Comparison of ENCODE assay signal across 12 mouse cellular contexts in the genomic region with DNA sequence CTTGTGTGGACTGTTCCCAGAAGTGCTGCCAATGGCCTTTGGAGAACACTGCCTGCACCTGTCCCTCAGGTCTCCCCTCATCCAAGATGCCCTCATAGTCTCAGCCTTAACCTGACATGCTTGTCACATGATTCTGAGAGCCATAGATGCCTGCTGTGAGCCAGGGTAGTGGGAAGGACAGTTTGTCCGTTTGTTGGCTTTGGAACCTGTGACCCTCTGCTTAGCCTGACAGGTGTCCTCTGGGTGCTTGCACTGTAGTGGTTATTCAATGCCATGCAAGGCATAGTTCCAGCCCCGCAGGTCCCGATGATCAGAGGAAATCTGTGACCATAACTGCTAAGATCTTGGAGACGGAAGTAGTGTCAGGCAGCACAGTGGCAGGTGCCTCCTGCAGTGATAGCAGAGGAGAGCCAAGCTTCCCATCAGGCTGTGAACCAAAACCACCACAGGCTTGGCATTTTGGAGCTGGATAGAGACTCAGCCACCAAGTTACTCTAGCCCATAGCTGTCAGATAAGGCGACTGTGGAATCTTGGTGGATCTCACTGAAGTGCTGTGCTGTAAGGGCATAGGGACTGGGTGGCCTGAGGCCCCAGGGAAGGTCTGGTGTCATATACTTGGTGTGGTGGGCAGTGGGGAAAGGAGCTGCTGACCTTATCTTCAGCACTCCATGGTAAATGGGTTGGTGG. TPM values are rescaled to one million over a fixed set of nuclear protein-coding genes. Genes with fewer than 3 reads are reported as not detected.
A peak's percentile ranks its signal among the peaks of the same experiment; 100 is the strongest.
DNase-seq lines count a peak whose midpoint lies in the region.
"Had no signal": no experiment of that assay in that cellular context is flagged by ENCODE, and none has a peak within 500 bp of the region (broad histone marks: within the 10 kb centered on the region; RNA-seq: fewer than 3 reads in every experiment).

A gene (plus strand): TSS at position 638 of the 688 bp plus-strand sequence.

- intact Hi-C loops in heart, postnatal 10 days (cut with DNase I) = no loop called here

- DNase-seq in adrenal gland, postnatal 4 days (ENCODE audit: low spot score in 2 of 2) = no peak
- DNase-seq in adrenal gland, postnatal 10 days = no peak
- DNase-seq in heart, adult 11 months = peak; percentile 86
- DNase-seq in heart, postnatal 10 days = no peak
- DNase-seq in brain, adult 2 months (ENCODE audit: low read depth, low spot score) = peak; percentile 76
- DNase-seq in cerebellum, postnatal 25 days = peak; percentile 66 to 70
- DNase-seq in spleen, adult 18-20 months = no peak
- DNase-seq: gastrocnemius, postnatal 10 days; liver; lung, postnatal 36 days; midbrain, embryonic 14.5 days; thymus, postnatal 14 days had no signal

RNA-seq across cellular contexts. Expression of the gene that starts here (rescaled TPM):
- 10 to 100 TPM; 13.8 to 13.9 TPM for total RNA-seq in adrenal gland, postnatal 4 days (2021)
- total RNA-seq in adrenal gland, postnatal 10 days (2021) = 1 to 10 TPM; 7.6 to 9.4 TPM
- total RNA-seq in heart, postnatal 10 days (2021) = 1 to 10 TPM; 2.0 to 2.1 TPM

Comparison
In these comparisons a context has a peak if more than half of its experiments do, and no peak if none do; other contexts are left out.
1. DNase-seq: peak in heart, adult 11 months (single experiment), brain, adult 2 months (single experiment) and cerebellum, postnatal 25 days (2 of 2); none in adrenal gland, postnatal 4 days (0 of 2), adrenal gland, postnatal 10 days (single experiment), heart, postnatal 10 days (0 of 2) and spleen, adult 18-20 months (0 of 2).